ENCODE assay signal across 6 mouse cellular contexts in genomic region chr11:102410345-102410744, GRCm38 (mm10). TPM values are rescaled to one million over a fixed set of nuclear protein-coding genes. Genes with fewer than 3 reads are reported as not detected.
"Had no signal": no experiment of that assay in that cellular context is flagged by ENCODE, and none has a peak within 500 bp of the region (broad histone marks: within the 10 kb centered on the region; RNA-seq: fewer than 3 reads in every experiment).

No protein-coding gene starts in this region.

RNA-seq across cellular contexts. Expression of gene Rundc3a, which starts 17.1 kb away (rescaled TPM):
- total RNA-seq: megakaryocyte progenitor cell, adult 5-6 weeks; monocyte, adult 5-6 weeks had no signal

RNA-seq across cellular contexts. Expression of gene Fam171a2, which starts 37.1 kb away (rescaled TPM):
- total RNA-seq: monocyte, adult 5-6 weeks; neutrophil, adult 5-6 weeks had no signal
- polyA plus RNA-seq: macrophage had no signal

RNA-seq across cellular contexts. Expression of gene Slc4a1, which starts 44.3 kb away (rescaled TPM):
- polyA plus RNA-seq: macrophage; testis, adult 2 months; urinary bladder, adult 2 months had no signal
